Mouse (Mus musculus) right cerebral cortex, adult 18-20 months (tissue): ENCODE data around the gene Akap7.
A peak's percentile ranks its signal among the peaks of the same experiment; 100 is the strongest.

Experiments used
- DNase-seq: peaks from one replicate; pipeline ENCODE4 v3.0.0; 2022; ENCODE audit warnings: mixed read lengths

Akap7 gene

DNA sequence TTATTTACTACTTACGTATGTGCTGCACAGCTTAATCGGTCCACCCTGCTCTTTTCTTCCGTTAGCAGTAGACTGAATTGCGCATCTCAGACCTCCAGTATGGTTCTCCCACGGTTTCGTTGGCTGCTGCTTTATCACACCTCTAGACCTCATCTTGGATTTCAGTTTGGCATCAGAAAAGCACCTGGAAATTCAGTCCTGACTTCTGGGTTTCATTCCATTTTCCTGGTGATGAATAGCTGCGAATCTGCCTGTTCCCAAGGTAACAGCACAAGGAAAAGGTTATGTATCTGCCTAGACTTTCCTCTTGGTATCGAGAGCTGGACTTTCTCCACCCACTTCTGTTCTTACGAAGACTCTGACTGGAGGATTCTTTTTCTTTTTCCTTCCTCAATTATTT is at the start of gene Akap7:
TSS of gene Akap7 (minus strand) at position 101 of the 400 bp plus-strand sequence.
- DNase-seq: no peak

DNA sequence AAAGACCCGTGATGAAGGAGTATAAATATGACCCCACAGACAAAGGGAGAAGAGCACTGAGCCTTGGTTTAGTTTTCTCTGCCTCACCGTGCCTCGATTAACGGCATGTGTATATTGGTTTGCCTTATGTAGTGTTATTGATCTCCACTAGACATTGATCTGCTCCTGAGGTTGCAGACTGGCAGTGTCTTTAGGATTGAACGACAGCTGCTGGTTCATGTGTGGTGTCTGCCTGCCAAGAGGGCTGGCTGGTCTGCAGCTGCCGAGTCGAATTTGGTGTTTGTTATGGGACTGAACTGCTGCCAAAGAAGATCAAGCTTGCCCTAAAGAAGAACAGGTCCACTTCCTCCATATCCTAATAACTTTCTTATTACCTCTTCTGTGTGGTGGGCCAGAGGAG is 46.7 kb upstream of the Akap7 start:
- DNase-seq: no peak

- DNase-seq: no peak
These were observed 46.3 kb upstream of the Akap7 start for GRCm38 (mm10) chr10:25353941-25354340.

DNA sequence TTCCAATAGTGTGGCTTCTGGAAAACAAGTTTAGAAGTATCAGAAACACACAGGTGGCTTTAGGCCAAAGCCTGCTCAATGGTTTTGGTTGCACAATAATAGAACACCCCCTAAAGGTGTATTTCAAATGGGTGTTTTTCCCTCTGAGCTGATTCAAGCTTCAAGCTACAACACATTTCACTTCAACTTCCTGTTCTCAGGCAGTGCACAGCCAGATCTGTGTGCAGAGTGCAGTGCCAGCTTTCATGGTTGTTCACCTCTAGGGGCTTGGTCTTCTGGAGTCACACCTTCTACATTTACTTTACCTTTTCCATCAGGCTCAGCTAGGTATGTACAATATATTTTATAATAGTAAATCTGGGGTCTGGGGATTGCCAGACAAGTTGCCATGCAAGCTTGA is 35.1 kb upstream of the Akap7 start:
- no peak for DNase-seq

DNA sequence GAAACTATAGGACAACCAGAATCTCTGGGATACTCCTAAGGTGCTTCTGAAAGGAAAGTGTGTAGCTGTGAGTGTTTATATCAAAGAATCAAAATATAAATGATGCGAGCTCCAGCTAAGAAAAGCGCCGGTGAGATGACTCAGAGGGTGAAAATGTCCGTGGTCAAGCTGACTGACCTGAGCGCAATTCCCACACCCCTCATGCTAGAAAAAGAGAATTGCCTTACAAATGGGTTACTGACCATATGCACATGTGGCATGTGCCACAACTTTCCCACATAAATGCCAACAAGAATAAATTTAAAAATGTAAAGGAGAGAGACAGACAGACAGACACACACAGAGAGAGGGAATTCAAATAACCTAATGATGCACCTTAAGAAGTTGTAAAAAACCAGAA is 33.0 kb upstream of the Akap7 start:
- no peak for DNase-seq

- no peak for DNase-seq
These were observed 25.9 kb upstream of the Akap7 start for GRCm38 (mm10) chr10:25333390-25334079.

GRCm38 (mm10) chr10:25331321-25332049 is 23.8 kb upstream of the Akap7 start:
- peak; percentile 3 for DNase-seq

DNA sequence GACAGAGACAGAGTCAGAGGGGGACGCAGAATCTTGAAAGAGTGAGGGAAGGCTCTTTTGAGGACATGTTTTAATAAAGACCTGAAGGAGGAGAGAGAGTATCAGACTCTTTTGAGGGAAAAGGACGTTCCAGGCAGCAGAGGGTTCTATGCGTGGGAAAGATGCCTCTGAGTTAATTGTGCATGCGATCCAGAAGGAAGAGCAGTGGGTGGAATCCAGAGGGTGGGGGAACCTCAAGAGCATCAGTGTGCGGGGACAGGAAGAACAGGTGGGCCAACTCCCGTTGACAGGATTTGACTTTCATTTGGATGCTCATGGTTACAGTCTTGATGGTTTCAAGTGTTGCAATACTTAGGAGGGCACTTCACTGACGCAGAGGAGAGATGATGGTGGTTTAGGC is 22.4 kb upstream of the Akap7 start:
- peak; percentile 32 for DNase-seq

GRCm38 (mm10) chr10:25327511-25327910 is 19.8 kb upstream of the Akap7 start:
- no peak for DNase-seq

DNA sequence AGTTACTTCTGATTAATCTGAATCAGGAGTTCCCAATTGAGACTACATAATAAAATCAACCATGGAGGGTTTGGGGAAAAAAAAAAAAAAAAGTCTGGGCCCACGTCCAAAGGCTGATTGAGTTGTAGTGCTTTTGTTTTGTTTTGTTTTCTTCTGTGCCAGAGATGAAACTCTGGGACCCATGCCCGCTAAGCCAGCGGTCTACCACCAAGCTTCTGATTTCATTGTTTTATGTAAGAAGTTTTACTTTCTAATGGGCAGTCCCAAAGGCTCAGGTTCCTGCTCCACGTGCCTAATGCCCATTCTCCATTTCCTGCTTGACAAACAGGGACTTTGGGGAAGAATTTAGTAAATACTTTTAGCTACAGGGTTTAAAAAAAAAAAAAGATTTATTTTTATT is 18.0 kb upstream of the Akap7 start:
- DNase-seq: no peak

DNA sequence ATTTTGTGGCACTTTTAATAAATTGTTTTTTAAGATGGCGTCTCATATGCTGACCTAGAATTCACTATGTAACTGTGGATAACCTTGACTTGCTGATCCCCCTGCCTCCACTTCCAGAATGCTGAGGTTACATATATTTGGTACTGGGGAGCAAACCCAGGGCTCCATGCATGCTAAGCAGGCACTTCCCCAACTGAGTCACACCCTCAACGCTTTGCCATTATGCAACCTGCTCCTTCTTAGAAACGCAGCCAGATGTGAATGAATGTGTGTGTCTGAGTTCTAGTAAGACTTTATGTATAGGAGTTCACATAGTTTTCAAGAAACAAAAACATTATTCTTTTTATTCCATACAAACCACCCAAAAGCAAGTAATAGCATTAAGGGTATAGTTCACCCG is 13.5 kb upstream of the Akap7 start:
- no peak for DNase-seq

GRCm38 (mm10) chr10:25319531-25319930 is 11.9 kb upstream of the Akap7 start:
- DNase-seq: no peak

GRCm38 (mm10) chr10:25318405-25318804 is 10.7 kb upstream of the Akap7 start:
- no peak for DNase-seq

DNA sequence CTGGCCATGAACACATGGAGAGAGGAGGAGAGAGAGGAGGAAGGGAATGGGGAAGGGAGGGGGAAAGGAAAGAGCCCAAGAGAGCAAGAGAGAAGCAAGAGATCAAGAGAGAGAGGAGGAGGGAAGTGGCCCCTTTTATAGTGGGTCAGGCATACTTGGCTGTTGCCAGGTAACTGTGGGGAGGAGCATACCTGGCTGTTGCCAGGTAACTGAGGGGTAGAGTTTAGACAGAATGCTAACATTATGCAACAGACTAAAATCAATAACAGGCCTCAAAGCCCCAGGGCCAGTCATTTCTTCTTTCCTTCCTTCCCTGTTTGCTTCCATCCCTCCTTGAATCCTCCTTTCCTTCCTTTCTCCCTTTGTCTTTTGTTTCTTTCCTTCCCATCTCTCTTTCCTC is 10.0 kb upstream of the Akap7 start:
- no peak for DNase-seq

DNA sequence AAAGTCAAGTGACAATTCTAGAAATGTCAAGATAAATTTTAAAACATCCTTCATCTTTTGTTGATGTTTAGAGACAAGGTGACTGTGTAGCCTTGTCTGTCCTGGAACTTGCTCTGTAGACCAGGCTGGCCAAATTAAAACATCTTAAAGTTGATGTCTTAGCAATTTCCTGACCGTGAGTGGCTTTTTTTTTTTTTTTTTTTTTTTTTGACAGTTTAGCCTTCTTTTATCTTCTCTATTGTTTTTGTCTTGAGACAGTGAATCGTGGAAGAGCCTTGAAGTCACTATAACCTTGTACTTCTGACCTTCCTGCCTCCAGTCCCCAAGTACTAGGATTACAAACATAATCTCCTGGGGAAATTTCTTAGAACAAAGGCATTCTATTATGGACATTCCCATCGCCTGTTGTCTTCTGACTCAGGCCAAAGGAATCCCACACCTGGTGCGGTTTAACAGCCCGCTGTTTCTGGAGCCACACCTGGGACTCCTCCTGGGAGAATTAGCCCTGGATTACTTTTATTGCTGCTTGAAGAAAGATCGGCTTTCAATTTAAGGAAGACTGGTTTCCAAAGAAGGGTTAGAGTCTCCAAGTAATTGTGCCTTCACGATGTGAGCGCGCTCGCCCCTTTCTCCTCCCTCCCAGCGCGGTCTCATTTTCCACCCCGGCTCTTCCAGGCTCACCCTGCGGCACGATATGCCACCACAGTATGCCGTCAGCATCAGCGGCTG is 6.3 kb upstream of the Akap7 start:
- DNase-seq: no peak

GRCm38 (mm10) chr10:25311554-25312212 is 4.0 kb upstream of the Akap7 start:
- DNase-seq: no peak

GRCm38 (mm10) chr10:25310736-25311135 is 3.1 kb upstream of the Akap7 start:
- DNase-seq: no peak

GRCm38 (mm10) chr10:25309996-25310395 is 2.3 kb upstream of the Akap7 start:
- DNase-seq: no peak

GRCm38 (mm10) chr10:25305146-25305545 is 2.5 kb downstream of the Akap7 start:
- no peak for DNase-seq

DNA sequence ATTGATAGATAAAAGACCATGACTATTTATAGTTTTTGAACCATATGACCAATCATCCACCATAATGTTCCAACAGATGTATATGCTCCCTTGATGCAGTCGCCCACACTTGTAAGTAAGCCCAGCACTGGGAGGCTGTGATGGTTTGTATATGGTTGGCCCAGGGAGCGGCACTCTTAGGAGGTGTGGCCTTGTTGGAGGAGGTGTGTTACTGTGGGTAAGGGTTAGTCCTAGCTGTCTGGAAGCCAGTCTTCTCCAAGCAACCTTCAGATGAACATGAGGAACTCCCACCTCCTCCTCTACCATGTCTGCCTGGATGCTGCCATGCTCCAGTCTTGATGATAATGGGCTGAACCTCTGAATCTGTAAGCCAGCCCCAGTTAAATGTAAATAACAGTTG is 3.1 kb downstream of the Akap7 start:
- no peak for DNase-seq

DNA sequence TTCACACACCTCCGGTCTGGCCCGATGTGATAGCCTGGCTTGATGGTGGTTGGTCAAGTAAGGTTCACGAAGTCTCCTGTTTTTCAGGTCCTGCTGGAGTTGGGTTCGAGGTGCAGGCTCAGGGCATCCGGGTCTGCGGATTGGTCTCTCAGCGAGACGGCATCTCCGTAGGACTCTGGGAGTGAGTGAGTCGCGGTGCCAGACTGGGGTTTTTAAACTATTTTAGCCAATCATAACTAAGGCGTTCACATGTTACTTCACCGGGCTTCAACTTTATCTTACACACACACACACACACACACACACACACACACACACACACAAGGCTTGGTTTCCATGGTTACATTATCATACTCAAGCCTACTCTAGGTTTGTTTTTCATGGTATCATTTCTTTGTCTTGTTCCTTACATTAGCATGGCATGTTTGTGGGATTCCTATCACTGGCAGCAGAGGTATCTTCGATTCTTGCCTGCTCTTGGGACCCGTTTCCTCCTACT is 8.6 kb downstream of the Akap7 start:
- DNase-seq: no peak

GRCm38 (mm10) chr10:25298264-25298671 is 9.4 kb downstream of the Akap7 start:
- DNase-seq: no peak

GRCm38 (mm10) chr10:25297666-25298263 is 9.9 kb downstream of the Akap7 start:
- DNase-seq: peak; percentile 17
